Mouse (Mus musculus) c-Kit-positive CD71-positive TER-119-positive erythroid progenitor cells, embryonic 14.5 days (primary cell): ENCODE data around the gene Tmem14a.
"Not testable (repeated sequence)": the region's sequence is repeated elsewhere in the genome, so short reads cannot be mapped to it uniquely, and the experiment has no call there.

Experiments used
- DNase-seq: peaks from one replicate; pipeline ENCODE4 v3.0.0-alpha.2; 2013; ENCODE audit warnings: low spot score

Gene Tmem14a

GRCm38 (mm10) chr1:21252566-21253302, 34.4 kb downstream of the Tmem14a start:
- DNase-seq = no peak

GRCm38 (mm10) chr1:21253303-21253650, 34.9 kb downstream of the Tmem14a start:
- DNase-seq = no peak

DNA sequence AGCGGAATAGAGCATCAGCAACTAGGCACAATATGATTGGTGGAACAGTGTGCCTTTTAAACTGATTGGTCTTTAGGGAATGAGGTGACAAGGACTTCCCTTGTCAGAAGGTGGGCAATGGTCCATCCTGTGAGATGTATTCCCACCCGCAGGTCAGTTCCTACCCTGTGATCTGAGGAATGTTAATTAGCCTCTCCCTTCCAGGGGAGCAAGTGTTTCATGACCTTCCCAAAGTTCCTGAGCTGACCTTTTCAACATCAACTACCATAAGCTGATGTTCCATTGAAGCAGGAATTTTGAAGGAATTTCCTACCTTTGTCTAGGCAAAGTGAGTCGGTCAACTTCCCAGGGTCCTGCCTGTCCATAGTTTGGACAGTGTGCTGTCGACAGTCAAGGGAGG, 35.5 kb downstream of the Tmem14a start:
- DNase-seq = no peak

DNA sequence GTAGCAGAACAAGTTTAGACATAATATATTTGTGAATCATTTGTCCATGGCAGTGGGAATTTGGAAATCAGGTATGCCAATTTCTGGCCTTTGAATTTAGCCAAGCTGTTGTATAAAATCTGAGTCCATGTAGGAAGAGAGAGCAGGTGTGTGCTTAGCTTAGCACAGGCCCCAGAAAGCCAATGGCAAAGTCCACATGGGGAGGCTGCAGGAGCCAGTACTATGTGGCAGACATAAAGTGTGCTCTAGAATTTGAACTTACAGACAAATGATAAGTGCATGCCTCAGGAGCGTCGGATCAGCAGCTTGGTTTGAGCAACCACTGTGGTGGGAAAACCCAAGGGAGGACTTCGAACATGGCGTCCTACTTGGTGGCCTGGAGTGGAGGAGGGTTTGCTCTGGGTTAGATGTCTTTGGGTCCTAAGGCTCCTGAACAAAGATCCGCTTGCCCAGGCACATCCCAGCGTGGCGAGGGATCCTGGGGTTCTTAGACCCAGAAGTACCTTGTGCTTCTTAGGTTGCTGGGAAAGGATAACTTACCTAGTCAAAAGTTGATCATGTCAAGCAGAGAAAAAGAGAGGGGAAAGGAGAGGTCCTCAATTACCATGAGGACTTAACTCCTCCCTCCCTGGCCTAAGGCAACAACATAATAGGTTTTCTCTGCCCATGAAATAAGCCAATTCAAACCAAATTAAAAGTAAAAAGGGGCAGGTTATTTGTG, 37.4 kb downstream of the Tmem14a start:
- no peak for DNase-seq

DNA sequence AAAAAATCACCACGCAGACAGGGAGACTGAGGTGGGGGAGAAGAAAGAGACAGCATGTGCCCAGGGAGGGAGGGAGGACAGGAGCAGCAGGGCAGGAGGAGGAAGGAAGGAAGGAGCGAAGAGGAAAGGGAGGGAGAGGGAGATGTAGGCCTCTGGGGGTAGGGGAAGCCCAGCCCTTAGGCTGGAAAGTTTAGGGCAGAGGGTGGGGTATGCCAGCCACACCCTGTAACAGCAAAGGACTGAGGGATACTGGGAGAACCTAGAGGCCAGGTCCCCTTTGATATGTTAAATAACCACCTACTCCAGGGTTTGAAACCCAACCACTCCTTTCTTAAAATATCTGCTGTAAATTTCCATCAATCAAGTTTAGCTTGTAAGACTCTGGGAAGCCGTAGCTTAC, 38.0 kb downstream of the Tmem14a start:
- no peak for DNase-seq

GRCm38 (mm10) chr1:21256871-21257270, 38.5 kb downstream of the Tmem14a start:
- no peak for DNase-seq

GRCm38 (mm10) chr1:21259981-21260380, 41.6 kb downstream of the Tmem14a start:
- not testable (repeated sequence) for DNase-seq

DNA sequence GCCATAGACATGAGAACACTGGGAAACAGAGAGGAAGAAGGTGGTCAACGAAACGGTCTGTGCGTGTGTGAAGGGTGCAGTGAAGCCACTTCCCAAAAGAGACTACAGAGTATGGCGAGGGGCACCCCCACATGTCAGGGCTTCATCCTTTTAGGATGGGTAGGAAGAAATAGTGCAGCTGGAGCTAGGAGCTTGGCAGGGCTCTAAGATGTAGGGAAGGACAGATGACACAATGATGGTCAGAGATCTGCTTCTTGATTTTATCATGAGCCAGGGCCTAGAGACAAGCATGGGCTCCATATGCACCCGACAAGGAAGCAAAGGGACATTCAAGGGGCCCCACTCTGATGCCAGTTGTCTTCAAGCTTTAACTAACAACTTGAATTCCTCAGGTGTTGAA, 44.0 kb downstream of the Tmem14a start:
- no peak for DNase-seq

- DNase-seq = no peak
These were observed 45.6 kb downstream of the Tmem14a start for GRCm38 (mm10) chr1:21263986-21264385.

GRCm38 (mm10) chr1:21264747-21265146, 46.4 kb downstream of the Tmem14a start:
- no peak for DNase-seq

- no peak for DNase-seq
These were observed 48.4 kb downstream of the Tmem14a start for GRCm38 (mm10) chr1:21266766-21267165.

- DNase-seq = not testable (repeated sequence)
These were observed 49.1 kb downstream of the Tmem14a start for GRCm38 (mm10) chr1:21267466-21267865.

- DNase-seq = peak; percentile 27
These were observed 53.1 kb downstream of the Tmem14a start for GRCm38 (mm10) chr1:21271343-21272055.

GRCm38 (mm10) chr1:21272056-21272431, 53.7 kb downstream of the Tmem14a start:
- no peak for DNase-seq

DNA sequence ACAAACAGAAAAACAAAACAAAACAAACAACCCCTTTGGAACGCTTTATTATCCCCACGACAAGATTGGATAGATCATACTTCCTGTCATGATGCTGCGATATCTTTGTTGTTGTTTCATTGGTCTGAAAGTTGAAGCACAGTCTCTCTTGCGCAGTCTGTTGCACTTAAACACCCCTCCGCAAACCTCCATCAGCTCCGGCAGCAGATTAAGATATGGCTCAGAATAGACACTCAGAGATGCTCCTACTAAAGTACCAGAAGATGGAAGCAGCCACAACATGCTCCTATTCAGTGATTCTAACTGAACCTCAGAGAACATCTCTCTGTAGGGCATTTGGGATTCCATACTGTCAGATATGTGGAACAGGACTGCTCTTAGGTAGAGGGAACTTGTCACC, 54.7 kb downstream of the Tmem14a start:
- no peak for DNase-seq

DNA sequence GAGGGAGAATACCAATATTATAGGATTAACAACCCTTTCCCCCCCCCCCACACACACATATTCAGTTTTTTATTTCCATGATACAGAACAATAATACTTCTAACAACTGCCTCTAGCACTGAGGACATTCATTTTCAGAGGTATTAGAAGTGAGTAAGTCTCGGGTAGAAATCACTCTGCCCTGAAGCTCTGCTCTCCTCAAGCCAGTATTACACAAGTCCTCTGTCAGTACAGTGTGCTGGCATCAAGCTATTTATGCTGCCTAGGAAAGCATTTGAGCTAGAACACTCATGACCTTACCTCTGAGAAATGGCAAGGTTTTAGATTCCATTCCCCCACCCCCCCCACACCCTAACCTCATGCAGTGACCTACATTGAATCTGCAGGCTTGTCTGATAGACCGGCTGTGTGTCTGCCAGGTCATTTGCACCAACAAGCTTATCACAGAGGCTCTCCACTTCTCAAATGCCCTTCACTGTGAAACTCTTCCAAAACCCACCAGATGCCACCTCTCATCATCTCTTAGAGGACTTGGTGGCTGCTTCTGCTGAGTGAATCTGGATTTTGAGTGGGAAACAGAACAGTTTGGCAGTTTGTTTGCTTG, 56.2 kb downstream of the Tmem14a start:
- DNase-seq = no peak

- not testable (repeated sequence) for DNase-seq
These were observed 57.0 kb downstream of the Tmem14a start for GRCm38 (mm10) chr1:21275366-21275765.

DNA sequence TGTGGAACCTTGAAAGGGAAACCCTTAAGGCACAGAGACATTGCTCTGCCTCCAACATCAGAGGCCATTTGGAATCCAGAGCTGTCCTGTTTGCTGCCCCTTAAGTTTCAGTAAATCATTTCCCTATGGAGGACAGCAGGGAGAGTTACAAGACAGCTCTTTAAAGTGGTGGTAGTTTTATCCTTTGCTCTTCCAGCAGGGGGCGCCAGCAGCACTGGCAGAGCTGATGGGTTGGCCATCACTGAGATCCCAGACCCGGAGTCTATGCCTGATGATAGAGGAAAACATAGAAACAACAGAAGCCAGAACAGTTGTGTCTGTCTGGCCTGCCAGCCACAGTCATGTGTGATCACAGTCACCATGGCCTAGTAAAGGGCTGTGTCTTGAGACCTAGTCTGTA, 57.8 kb downstream of the Tmem14a start:
- DNase-seq = not testable (repeated sequence)
